Mouse (Mus musculus) E14TG2a.4 (cell line): ENCODE measurements around the gene Irx2.

Source experiments
- CTCF ChIP-seq: conservative IDR thresholded peaks from 2 replicates; pipeline ENCODE4 v1.5.1; 2014; ENCODE audit warnings: low read length
- NANOG ChIP-seq: IDR thresholded peaks from 2 replicates; pipeline ENCODE4 v1.6.1; 2014; ENCODE audit warnings: borderline replicate concordance, low read length, mixed read lengths
- POU5F1 ChIP-seq: IDR thresholded peaks from 2 replicates; pipeline ENCODE4 v1.6.1; 2014; ENCODE audit warnings: low read length, borderline replicate concordance

DNA sequence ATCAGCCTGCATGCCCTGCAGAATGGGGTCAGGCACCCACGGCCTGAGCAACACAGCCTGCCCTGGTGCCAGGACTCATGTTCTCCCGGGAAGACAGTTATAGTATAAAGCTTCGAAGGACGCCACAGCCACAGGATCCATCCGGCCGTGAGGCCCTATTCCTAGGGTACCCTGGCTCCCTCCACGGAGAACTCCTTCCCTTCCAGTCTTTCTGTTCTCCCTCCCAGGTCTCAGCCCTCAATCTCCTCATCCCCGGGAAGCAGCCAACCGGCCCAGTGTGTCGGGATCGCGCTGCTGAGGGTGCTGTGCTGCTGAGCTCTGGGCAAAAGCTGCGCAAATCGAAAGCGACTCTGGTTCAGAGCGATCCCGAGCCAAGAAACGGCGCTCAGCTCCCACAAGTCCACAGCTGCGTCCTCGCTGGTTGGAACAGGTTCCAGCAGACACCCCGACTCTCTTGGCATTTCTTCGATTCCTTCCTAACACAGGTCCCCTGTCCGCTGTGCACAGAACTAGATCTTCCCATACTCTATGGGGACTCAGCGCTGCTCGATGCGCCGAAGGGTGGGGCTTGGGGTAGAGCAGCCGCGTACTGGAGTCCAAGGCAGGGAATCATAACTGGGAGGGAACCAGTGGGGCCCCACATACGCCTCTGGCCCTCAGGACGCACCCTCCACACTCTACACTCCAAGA, 11.0 kb downstream of the Irx2 start:
- TF ChIP-seq CTCF (no peak), NANOG (no peak), POU5F1 (no peak)
